Mouse (Mus musculus): Measurements from ENCODE around the gene Olfr1186. TPM values are rescaled to one million over a fixed set of nuclear protein-coding genes. Genes with fewer than 3 reads are reported as not detected.

The Olfr1186 gene
- total and polyA plus RNA-seq, 3 experiments, result not detected

Other genes with a start within 250 kb of the Olfr1186 start
- gene Olfr1173, start 238.7 kb upstream of the Olfr1186 start, total RNA-seq (2012; rRNA removed), result not detected in 2 replicates
- not detected for gene Olfr1173, start 238.7 kb upstream of the Olfr1186 start, polyA plus RNA-seq (2012; ENCODE audit: insufficient read depth in 1 of 2, insufficient read length in 2 of 2, low read depth in 1 of 2, low replicate concordance in 2 of 2, missing spikeins in 1 of 2)
- gene Olfr1174-ps, start 203.4 kb upstream of the Olfr1186 start, total RNA-seq (2012; rRNA removed), result not detected in 2 replicates
- gene Olfr1174-ps, start 203.4 kb upstream of the Olfr1186 start, polyA plus RNA-seq (2012; ENCODE audit: insufficient read depth in 1 of 2, insufficient read length in 2 of 2, low read depth in 1 of 2, low replicate concordance in 2 of 2, missing spikeins in 1 of 2), result not detected
- gene Olfr1175-ps, start 191.3 kb upstream of the Olfr1186 start, total RNA-seq (2012; rRNA removed), result not detected in 2 replicates
- under 1 TPM in 1 of 2 experiments, not detected in 1; 0.01 TPM for gene Olfr1175-ps, start 191.3 kb upstream of the Olfr1186 start, polyA plus RNA-seq (2012; ENCODE audit: insufficient read depth in 1 of 2, insufficient read length in 2 of 2, low read depth in 1 of 2, low replicate concordance in 2 of 2, missing spikeins in 1 of 2)
- gene Olfr1176, start 181.8 kb upstream of the Olfr1186 start, total RNA-seq (2012; rRNA removed), result not detected in 2 replicates
- gene Olfr1176, start 181.8 kb upstream of the Olfr1186 start, polyA plus RNA-seq (2012; ENCODE audit: insufficient read depth in 1 of 2, insufficient read length in 2 of 2, low read depth in 1 of 2, low replicate concordance in 2 of 2, missing spikeins in 1 of 2), result not detected
- not detected in 2 replicates for gene Olfr1177-ps, start 172.1 kb upstream of the Olfr1186 start, total RNA-seq (2012; rRNA removed)
- not detected for gene Olfr1177-ps, start 172.1 kb upstream of the Olfr1186 start, polyA plus RNA-seq (2012; ENCODE audit: insufficient read depth in 1 of 2, insufficient read length in 2 of 2, low read depth in 1 of 2, low replicate concordance in 2 of 2, missing spikeins in 1 of 2)
- gene Olfr1178, start 131.5 kb upstream of the Olfr1186 start, total RNA-seq (2012; rRNA removed), result not detected in 2 replicates
- gene Olfr1178, start 131.5 kb upstream of the Olfr1186 start, polyA plus RNA-seq (2012; ENCODE audit: insufficient read depth in 1 of 2, insufficient read length in 2 of 2, low read depth in 1 of 2, low replicate concordance in 2 of 2, missing spikeins in 1 of 2), result not detected
- gene Olfr1179, start 112.1 kb upstream of the Olfr1186 start, total RNA-seq (2012; rRNA removed), result not detected in 2 replicates
- gene Olfr1179, start 112.1 kb upstream of the Olfr1186 start, polyA plus RNA-seq (2012; ENCODE audit: insufficient read depth in 1 of 2, insufficient read length in 2 of 2, low read depth in 1 of 2, low replicate concordance in 2 of 2, missing spikeins in 1 of 2), result not detected
- not detected in 2 replicates for gene Olfr1180, start 99.4 kb upstream of the Olfr1186 start, total RNA-seq (2012; rRNA removed)
- gene Olfr1180, start 99.4 kb upstream of the Olfr1186 start, polyA plus RNA-seq (2012; ENCODE audit: insufficient read depth in 1 of 2, insufficient read length in 2 of 2, low read depth in 1 of 2, low replicate concordance in 2 of 2, missing spikeins in 1 of 2), result not detected
- gene Olfr1181, start 92.4 kb upstream of the Olfr1186 start, total RNA-seq (2012; rRNA removed), result not detected in 2 replicates
- not detected for gene Olfr1181, start 92.4 kb upstream of the Olfr1186 start, polyA plus RNA-seq (2012; ENCODE audit: insufficient read depth in 1 of 2, insufficient read length in 2 of 2, low read depth in 1 of 2, low replicate concordance in 2 of 2, missing spikeins in 1 of 2)
- not detected in 2 replicates for gene Gm13757, start 69.4 kb upstream of the Olfr1186 start, total RNA-seq (2012; rRNA removed)
- gene Gm13757, start 69.4 kb upstream of the Olfr1186 start, polyA plus RNA-seq (2012; ENCODE audit: insufficient read depth in 1 of 2, insufficient read length in 2 of 2, low read depth in 1 of 2, low replicate concordance in 2 of 2, missing spikeins in 1 of 2), result not detected
- not detected in 2 replicates for gene Olfr1183, start 63.7 kb upstream of the Olfr1186 start, total RNA-seq (2012; rRNA removed)
- gene Olfr1183, start 63.7 kb upstream of the Olfr1186 start, polyA plus RNA-seq (2012; ENCODE audit: insufficient read depth in 1 of 2, insufficient read length in 2 of 2, low read depth in 1 of 2, low replicate concordance in 2 of 2, missing spikeins in 1 of 2), result under 1 TPM in 1 of 2 experiments, not detected in 1; 0.01 TPM
- gene Olfr1184, start 35.0 kb upstream of the Olfr1186 start, total RNA-seq (2012; rRNA removed), result not detected in 2 replicates
- not detected for gene Olfr1184, start 35.0 kb upstream of the Olfr1186 start, polyA plus RNA-seq (2012; ENCODE audit: insufficient read depth in 1 of 2, insufficient read length in 2 of 2, low read depth in 1 of 2, low replicate concordance in 2 of 2, missing spikeins in 1 of 2)
- gene Olfr1185-ps1, start 25.2 kb upstream of the Olfr1186 start, total RNA-seq (2012; rRNA removed), result not detected in 2 replicates
- gene Olfr1185-ps1, start 25.2 kb upstream of the Olfr1186 start, polyA plus RNA-seq (2012; ENCODE audit: insufficient read depth in 1 of 2, insufficient read length in 2 of 2, low read depth in 1 of 2, low replicate concordance in 2 of 2, missing spikeins in 1 of 2), result not detected
- gene Olfr1188, start 38.4 kb downstream of the Olfr1186 start, total RNA-seq (2012; rRNA removed), result not detected in 2 replicates
- not detected for gene Olfr1188, start 38.4 kb downstream of the Olfr1186 start, polyA plus RNA-seq (2012; ENCODE audit: insufficient read depth in 1 of 2, insufficient read length in 2 of 2, low read depth in 1 of 2, low replicate concordance in 2 of 2, missing spikeins in 1 of 2)
- gene Olfr1189, start 67.9 kb downstream of the Olfr1186 start, total RNA-seq (2012; rRNA removed), result not detected in 2 replicates
- gene Olfr1189, start 67.9 kb downstream of the Olfr1186 start, polyA plus RNA-seq (2012; ENCODE audit: insufficient read depth in 1 of 2, insufficient read length in 2 of 2, low read depth in 1 of 2, low replicate concordance in 2 of 2, missing spikeins in 1 of 2), result not detected
- not detected in 2 replicates for gene Olfr1191-ps1, start 122.0 kb downstream of the Olfr1186 start, total RNA-seq (2012; rRNA removed)
- not detected for gene Olfr1191-ps1, start 122.0 kb downstream of the Olfr1186 start, polyA plus RNA-seq (2012; ENCODE audit: insufficient read depth in 1 of 2, insufficient read length in 2 of 2, low read depth in 1 of 2, low replicate concordance in 2 of 2, missing spikeins in 1 of 2)
- gene Olfr1192-ps1, start 130.0 kb downstream of the Olfr1186 start, total RNA-seq (2012; rRNA removed), result not detected in 2 replicates
- gene Olfr1192-ps1, start 130.0 kb downstream of the Olfr1186 start, polyA plus RNA-seq (2012; ENCODE audit: insufficient read depth in 1 of 2, insufficient read length in 2 of 2, low read depth in 1 of 2, low replicate concordance in 2 of 2, missing spikeins in 1 of 2), result not detected
- gene Olfr1193, start 157.1 kb downstream of the Olfr1186 start, total RNA-seq (2012; rRNA removed), result not detected in 2 replicates
- not detected for gene Olfr1193, start 157.1 kb downstream of the Olfr1186 start, polyA plus RNA-seq (2012; ENCODE audit: insufficient read depth in 1 of 2, insufficient read length in 2 of 2, low read depth in 1 of 2, low replicate concordance in 2 of 2, missing spikeins in 1 of 2)
- gene Olfr1195, start 170.6 kb downstream of the Olfr1186 start, total RNA-seq (2012; rRNA removed), result not detected in 2 replicates
- not detected for gene Olfr1195, start 170.6 kb downstream of the Olfr1186 start, polyA plus RNA-seq (2012; ENCODE audit: insufficient read depth in 1 of 2, insufficient read length in 2 of 2, low read depth in 1 of 2, low replicate concordance in 2 of 2, missing spikeins in 1 of 2)
- gene Olfr1196, start 186.0 kb downstream of the Olfr1186 start, total RNA-seq (2012; rRNA removed), result not detected in 2 replicates
- gene Olfr1196, start 186.0 kb downstream of the Olfr1186 start, polyA plus RNA-seq (2012; ENCODE audit: insufficient read depth in 1 of 2, insufficient read length in 2 of 2, low read depth in 1 of 2, low replicate concordance in 2 of 2, missing spikeins in 1 of 2), result not detected
- gene Olfr1197, start 213.8 kb downstream of the Olfr1186 start, total RNA-seq (2012; rRNA removed), result not detected in 2 replicates
- not detected for gene Olfr1197, start 213.8 kb downstream of the Olfr1186 start, polyA plus RNA-seq (2012; ENCODE audit: insufficient read depth in 1 of 2, insufficient read length in 2 of 2, low read depth in 1 of 2, low replicate concordance in 2 of 2, missing spikeins in 1 of 2)
- gene Olfr1198, start 232.8 kb downstream of the Olfr1186 start, total RNA-seq (2012; rRNA removed), result not detected in 2 replicates
- not detected for gene Olfr1198, start 232.8 kb downstream of the Olfr1186 start, polyA plus RNA-seq (2012; ENCODE audit: insufficient read depth in 1 of 2, insufficient read length in 2 of 2, low read depth in 1 of 2, low replicate concordance in 2 of 2, missing spikeins in 1 of 2)
- not detected in 2 replicates for gene Olfr1199, start 241.9 kb downstream of the Olfr1186 start, total RNA-seq (2012; rRNA removed)
- gene Olfr1199, start 241.9 kb downstream of the Olfr1186 start, polyA plus RNA-seq (2012; ENCODE audit: insufficient read depth in 1 of 2, insufficient read length in 2 of 2, low read depth in 1 of 2, low replicate concordance in 2 of 2, missing spikeins in 1 of 2), result not detected

Measured in MEL (cell line).